Mouse (Mus musculus) retina, embryonic 14.5 days (tissue): ENCODE measurements around the gene Gm20425.

Source experiments
- DNase-seq: peaks from one replicate; pipeline ENCODE4 v3.0.0-alpha.2; 2015; ENCODE audit warnings: low spot score

Gm20425 gene

DNA sequence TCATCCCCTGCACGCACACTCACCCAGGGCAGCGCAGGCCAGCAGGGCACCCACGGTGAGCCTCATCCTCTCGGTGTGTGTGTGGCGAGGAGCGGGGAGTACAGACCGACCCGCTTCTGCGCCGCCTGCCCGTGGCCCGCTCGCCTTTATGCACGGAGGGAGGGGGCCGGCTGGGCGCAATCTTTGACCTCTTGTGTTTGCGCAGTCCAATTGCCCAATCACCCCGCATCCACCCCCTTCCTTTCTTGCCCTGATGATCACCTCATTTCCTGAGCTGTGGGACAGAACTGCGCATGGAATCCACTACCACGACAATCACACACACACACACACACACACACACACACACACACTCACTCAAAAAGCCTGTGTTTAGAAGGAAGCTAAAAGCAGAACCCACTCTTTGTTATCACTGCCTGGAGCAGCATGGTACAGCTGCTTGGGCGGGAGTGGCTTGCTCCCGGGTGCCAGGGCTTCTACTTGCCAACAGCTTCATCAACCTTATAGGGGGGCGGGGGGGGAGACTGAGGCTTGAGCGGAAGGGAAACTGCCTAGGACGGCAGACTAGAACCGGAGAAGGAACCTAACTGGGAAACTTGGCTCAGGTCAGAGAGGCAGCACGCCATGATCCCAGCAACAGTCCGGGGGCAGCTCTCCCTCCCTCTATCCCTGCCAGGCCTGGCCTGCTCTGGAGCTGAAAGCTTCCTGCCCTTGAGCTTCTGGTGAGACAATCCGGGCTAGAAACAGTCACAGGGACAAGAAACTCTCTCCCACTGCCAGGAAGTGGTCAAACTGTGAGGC, at the start of gene Gm20425, which contains the start of gene Trf:
Gm20425 (minus strand) TSS at position 157 of the 801 bp plus-strand sequence.
Trf (minus strand) TSS at position 294 of the 801 bp plus-strand sequence.
- DNase-seq, result no peak

DNA sequence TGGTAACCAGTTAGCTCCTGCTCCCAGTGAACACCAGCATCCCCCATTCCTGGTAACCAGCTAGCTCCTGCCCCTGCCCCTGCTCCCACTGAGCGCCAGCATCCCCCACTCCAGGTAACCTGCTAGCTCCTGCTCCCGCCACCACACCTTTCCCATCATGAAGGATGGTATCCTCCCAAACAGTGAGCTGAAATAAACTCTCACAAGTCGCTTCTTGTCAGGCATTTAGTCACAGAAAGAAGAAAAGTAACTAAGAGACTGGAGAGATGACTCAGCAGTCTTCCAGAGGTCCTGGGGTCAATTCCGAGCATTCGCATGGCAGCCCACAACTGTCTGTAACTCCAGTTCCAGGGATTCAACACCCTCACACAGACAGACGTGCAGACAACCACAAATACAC, 46.8 kb upstream of the Gm20425 start:
- no peak for DNase-seq

DNA sequence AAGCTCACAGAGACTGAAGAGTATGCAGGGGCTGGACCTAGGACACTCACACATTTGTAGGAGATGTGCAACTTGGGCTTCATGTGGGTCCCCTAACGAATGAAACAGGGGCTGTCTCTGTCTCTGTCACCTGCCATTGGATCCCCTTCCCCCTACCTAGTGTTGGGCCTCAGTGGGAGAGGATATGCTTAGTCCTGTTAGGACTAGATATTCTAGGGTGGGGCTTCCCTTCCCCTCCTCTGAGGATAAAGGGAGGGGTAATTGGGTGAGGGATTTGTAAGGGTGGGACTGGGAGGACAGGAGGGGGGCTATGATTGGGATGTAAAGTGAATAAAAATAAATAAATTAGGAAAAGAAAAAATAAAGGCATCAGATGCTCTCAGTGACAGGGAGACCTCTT, 45.6 kb upstream of the Gm20425 start:
- no peak for DNase-seq

DNA sequence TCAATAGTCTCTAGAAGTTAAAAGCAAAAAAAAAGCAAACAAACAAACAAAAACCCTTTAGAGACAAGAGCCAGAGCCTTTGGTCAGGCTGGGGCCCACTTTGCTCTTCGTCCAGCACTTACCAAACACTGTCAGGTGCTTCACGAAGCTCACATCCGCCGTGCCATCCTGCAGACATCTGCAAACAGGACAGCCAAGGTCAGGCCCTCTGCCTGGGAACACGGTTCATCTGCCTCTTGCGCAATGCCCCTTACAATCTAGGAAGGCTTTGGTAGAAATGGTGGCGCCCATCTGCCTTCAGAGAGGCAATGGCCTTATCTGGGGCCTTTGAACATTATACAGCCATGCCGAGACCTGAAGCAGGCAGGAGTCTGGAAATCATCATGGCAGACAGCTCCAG, 44.7 kb upstream of the Gm20425 start:
- DNase-seq, result no peak

DNA sequence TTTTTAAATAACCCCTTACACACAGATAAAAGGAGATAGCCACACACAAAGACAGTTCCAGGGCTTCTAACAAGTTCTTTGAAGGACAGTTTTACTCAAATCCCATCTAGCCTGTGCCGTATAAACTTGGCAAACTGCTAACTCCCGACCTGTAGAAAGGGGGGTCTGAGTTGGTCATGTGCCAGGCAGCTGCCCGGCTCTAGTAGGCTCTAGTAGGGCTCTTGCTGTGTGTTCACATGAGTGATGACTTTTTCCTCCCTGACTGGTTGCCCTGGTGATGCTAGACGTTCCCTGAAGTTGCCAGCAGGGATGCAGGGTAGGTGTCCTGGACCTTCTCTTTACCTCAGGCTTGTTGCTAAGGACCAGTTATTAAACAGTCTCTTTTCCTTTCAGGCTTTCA, 41.0 kb upstream of the Gm20425 start:
- no peak for DNase-seq

DNA sequence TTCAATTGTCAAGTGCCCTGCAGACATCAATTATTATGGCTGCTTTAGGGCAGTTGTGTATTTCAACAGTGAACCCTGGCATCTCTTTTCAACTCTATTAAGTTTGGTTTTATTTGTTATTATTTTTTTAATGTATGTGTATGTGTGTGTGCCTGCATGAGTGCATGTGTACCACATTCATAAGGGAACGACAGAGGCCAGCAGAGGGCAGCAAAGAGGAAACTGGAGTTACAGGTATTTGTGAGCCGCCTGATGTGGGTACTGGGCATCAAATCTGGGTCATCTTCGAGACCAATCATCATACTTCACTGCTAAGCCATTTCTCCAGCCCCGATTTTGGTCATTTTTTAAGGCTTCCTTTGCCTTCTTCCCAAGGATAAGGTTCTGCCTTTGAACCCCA, 35.7 kb upstream of the Gm20425 start:
- DNase-seq, result no peak

DNA sequence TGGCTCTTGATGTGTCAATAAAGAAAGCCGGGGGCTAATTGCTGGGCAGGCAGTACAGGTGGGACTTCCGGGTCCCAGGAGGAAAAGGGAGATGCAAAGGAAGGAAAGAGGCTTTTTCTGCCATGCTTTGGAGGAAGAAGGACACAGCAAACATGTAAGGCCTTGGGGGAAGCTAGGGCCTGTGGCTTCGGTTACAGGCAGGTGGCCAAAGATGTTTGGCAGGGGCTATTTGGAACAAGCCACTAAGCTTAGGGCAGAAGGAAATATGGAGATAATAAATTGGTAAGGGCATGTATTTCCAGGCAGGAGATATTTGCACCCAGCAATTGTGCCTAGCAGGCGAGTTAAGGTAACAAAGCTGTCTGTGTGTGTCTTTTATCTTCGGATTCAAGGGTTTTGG, 22.8 kb upstream of the Gm20425 start:
- DNase-seq, result no peak

DNA sequence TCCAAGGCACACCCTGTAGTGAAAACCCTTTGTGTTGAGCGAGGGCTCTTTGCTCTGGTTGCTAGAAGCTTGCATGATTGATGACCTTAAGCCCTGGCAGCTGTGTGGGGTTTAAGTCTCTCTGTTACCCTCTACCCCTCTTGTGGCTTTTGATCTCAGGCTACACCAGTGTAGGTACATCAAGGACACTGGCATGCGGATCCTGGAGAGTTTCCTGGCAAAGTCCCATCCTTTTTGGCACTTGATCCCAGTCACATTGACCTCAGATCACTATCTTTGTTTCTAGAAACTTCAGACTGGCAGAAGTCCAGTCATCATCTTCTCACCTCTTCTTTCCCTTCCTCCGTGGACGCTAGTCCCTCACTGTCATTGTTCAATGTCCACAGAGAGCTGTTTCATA, 18.5 kb upstream of the Gm20425 start:
- no peak for DNase-seq

DNA sequence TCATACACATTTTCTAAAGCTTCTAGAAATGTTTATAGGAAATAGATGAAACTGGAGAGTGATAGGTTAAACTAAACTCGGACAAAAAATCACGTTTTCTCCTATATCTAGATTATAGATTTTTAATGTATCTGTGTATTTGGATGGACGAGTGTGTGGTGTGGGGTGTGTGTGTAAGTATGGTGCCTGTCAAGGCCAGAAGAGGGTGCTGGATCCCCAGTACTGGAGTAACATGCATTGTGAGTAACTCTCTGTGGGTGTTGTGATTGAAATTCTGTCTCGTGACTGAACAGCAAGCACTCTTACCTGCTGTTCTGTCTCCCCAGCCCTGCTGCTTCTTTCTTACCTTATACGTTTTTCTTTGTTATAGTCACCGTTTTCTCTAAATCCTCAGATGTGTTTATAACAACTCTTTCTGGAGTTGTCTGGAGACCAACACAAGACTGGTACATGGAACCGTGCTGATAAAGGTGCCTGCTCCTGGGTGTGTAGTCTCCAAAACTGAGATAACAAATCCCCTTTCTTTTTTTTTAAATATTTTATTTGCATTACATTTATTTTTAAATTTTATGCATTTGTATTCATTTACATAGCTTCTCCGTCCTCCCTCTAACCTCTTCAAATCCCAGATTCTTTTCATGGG, 16.5 kb upstream of the Gm20425 start:
- no peak for DNase-seq

DNA sequence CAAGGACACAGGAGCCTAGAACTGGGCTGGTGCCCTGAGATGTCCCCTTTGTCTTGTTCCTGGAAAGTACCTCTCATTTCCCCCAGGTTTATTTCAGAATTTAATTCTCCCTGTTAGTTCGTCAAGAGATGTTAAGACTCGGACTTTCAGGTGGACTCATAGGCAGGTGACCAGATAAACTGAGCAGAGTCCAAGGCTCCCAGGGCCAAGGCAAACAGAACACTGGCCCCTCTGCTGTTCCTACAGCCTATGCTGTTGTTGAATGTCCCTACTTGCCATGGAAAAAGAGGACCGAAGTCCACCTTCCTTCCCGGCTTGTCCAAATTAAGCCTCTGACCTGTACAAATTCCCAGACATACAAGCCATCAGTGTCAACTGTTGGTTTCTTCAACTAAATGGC, 13.5 kb upstream of the Gm20425 start:
- DNase-seq, result no peak

DNA sequence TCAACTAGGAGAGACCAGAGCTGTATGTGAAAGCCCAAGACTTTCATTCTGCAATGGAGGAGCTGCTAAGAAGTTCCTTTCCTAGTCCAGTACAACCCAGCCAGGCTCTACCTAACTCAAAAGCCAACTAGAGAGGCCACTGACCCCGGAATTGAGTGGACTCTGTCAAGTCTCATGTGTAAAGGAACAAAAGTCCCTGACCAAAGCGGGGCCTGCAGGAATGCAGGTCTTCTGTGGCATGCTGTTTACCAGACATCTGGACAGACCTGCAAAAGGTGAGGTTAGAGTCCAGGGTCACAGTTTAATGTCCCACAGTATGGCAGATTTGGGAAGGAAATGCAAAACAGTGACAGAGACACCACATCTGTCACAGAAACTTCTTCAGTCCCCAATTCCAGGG, 11.1 kb upstream of the Gm20425 start:
- DNase-seq, result no peak

DNA sequence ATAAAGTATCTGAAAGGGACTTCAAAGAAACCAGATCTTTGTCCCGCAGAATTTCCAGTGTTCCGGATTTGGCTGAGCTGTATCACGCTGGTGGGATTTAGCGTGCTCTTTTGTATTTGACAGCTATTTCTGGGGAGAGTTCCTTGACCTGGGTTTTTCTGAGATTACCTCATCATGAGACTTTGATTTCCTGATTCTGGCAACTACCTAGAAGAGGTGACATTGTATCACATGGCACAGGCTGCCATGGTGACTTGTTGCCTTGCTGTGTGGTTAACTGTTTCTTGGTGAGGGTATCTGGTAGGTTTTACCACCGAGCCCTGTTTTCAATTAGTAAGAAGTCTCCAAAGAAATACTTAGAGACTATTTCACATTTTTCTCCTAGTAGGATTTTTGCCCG, 9.4 kb upstream of the Gm20425 start:
- DNase-seq, result no peak

DNA sequence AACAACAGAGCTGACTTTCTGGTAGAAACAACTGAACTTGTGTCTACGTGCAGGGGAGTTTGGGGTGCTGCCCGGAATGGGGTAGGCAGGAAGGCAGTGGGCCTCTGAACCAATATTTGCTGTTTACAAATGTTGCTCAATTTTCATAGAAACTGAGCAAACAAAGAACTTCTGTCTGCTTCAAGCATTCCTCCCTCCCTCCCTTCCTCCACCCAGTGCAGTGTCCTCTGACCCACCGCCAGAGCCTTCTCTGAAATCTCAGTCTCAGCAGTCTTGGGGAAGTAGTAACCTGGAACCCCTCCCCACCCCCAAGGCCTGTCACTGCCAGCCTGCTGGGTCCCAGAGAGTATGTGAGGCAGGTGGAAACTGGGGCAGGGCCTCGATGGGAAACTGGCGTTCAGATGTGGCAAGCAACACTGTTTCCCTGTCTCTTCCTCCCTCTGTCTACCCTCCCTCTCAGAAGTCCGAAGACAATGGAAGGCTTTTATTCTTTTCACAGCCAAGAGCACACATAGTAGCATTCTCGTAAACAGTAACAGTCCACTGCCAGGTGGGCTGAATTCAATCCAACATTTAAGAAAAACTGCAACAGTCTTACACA, 4.6 kb upstream of the Gm20425 start:
- peak; percentile 4 for DNase-seq

DNA sequence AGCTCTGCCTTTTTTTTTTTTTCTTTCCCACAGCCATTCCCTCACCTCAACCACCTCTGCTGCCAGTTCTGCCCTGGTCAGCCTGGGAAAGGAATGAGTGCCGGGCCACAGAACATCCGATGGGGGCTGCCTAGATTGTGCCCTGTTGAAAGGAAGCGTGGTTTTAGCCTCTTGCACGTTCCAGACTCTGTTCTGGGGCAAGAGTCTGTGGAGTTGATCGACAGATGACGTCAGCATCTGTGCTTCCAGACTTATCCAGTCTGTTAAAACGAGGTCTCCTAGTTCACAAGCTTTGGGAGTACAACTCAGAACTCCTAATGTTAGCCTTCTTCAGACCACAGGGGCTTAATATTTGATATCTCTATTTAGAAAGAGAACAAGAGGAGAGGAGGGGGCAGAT, 4.0 kb upstream of the Gm20425 start:
- no peak for DNase-seq

DNA sequence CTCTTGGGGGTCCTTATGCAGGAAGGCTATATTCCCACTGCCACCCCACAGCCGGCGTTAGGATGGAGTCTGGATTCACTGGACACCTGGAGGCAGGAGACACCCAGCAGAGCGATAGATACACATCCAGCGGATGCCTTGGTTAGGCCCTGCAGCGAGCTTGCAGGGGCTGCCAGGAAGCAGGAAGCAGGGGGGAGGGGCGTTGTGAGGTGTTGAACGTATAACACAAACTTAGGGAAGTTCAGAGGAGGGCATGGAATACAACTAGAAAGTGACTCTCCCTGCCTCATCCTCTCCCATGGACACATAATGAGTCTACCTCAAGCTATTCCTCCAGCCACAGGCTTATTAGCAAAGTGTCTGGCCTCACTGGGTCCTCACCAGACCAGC, 2.9 kb upstream of the Gm20425 start:
- no peak for DNase-seq

DNA sequence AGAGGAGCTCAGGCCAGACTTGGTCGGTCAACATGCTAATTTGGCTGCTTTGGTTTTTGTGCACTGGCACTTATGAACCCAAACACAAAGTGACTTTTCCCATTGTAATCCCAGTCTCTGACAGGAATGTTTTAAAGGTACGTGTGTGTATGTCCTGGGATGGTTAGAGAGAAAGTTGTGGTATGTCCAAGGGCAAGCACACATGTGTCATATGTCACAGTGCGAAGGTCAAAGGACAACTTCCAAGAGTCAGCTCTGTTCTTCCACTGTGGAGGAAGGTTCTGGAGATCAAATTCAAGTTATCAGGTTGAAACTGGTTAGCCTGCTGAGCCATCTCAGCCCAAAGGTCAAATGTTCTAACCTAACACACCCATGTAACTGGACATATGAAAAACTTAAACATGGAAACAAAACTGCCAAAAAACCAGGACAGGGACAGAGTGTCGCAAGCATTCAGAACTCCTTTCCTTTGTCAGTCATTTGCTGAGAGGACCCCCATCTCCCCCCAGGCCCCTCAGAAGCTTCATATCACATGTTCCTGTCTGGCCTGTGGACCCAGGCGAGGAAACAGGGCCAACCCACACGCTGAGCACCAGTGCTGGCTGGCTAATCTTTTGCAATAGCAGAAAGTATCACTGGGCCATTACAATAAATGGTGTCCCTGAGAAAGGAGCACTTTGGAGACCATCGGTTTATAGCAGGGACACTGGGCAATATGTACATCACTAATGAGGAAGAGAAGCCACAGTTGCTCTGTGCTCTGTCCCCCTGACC, 2.3 kb upstream of the Gm20425 start:
- no peak for DNase-seq

DNA sequence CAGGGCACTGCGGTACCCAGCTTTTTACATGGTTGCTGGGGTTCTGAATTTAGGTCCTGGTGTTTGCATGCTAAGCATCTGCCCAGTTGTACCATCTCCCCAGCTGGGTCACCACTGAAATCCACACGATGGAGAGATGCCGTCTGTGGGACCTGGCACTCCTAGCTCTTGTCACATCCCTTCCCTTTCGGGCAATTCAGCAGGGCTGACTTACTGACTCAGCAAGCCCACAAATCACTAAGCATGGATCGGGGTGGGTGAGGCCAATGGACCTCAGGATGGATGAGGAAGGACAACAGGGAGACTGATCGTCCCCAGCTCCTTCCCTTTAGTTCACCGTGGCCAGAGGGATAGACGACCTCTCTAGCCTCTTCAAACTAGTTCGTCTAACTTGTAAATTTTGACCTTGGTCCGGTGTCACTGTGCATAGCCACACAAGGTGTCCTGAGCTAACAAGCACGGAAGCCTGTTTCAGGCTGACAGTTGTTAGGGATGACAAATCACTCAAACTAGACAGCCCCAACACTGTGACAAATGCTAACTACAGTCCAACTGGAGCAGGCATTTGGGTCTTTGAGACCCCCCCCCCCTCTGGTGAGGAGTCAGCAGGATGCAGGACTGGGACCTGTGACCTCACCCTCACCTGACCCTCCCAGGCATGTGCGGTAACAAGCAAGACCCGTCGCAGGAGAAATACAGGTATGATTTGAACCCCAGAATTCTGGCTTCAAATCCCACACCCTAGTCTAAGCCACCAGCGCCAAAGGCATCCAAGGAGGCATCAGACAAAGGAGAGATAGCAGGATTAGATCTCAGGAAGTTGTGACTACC, 855 bp downstream of the Gm20425 start:
- no peak for DNase-seq

DNA sequence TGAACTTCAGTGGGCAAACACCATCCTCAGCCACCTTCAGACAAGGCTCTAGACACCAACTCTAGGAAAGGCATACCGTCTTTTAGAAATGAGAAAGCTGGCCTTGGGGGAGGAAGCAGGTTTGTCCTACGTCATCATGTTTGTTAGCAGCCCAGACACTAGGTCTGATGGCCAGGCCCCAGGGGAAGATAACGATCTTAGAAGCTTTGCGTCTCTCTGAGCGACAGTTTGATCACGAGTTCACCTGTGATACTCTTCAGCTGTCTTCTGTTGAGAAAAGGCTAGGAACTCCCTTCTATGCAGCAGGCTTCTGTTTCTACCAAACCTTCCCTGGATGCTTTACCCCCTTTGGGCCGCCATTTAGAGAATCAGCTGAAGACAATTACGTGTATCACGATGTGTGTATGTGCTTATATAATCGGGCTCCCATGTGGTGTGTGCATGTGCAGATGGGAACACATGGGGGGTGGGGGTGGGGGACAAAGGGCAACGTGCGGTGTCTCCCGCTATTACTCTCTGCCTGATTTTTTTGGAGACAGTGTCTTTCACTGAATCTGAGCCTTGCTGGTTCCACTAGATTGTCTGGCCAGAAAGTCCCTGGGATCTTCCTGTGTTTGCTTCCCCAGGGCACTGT, 1.6 kb downstream of the Gm20425 start:
- peak; percentile 8 for DNase-seq

DNA sequence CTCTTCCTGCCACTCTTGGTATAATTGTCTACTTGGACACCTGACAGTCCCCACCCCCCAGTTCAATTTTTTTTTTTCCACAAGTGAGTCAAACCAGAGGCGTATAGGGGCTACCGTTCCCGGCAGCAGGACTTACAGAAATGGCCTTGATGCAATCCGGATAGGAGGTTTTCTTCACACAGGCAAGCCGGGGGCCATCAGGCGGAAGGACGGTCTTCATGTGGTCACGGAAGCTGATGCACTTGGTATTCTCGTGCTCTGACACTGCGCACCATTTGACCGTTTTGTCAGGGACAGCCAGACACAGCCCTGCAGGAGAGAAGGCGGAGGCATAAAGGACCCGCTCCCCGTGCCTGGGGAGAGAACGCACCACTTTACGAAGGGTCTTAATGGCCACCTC, 2.3 kb downstream of the Gm20425 start:
- DNase-seq, result no peak

DNA sequence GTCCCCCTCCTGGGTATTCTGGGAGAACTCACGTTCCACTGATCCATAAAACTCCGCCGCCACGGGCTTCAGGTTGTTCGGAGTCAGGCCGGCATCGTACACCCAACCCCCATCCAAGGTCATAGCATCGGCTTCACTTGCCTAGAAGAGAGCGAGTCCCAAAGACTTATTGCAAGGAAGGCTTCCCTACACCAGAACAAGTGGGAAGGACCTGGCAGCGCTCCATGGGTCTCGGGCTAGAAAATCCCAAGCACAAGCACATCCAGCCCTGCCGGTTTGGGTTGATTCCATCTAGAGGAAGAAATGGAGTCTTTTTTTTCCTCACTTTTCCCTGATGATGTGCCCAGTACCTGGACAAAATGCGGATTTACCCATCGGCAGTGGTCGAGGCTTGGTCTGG, 3.3 kb downstream of the Gm20425 start:
- DNase-seq, result no peak

DNA sequence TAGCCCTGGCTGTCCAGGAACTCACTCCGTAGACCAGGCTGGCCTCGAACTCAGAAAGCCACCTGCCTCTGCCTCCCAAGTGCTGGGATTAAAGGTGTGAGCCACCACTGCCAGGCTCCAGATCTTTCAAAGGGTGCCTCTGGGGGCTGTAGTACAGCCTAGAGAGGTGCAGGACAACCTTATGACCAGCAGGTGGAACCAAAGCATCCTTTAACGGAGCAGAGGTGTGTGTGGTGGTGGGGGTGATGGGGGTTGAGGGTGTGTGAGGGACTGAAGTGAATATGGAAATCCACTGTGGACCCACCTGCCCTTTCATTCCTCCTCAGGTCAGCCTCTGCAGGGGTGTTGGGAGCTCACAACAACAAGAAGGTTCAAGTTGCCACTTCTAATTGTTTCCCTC, 4.6 kb downstream of the Gm20425 start:
- peak; percentile 40 for DNase-seq
